Mouse (Mus musculus): Measurements from ENCODE around the gene Tmem132d. TPM values are rescaled to one million over a fixed set of nuclear protein-coding genes. Genes with fewer than 3 reads are reported as not detected.
"Not testable (repeated sequence)": the region's sequence is repeated elsewhere in the genome, so short reads cannot be mapped to it uniquely, and the experiment has no call there.

Gene Tmem132d
- polyA plus RNA-seq, 1 experiment from 2014 or later: 0.07 TPM

DNA sequence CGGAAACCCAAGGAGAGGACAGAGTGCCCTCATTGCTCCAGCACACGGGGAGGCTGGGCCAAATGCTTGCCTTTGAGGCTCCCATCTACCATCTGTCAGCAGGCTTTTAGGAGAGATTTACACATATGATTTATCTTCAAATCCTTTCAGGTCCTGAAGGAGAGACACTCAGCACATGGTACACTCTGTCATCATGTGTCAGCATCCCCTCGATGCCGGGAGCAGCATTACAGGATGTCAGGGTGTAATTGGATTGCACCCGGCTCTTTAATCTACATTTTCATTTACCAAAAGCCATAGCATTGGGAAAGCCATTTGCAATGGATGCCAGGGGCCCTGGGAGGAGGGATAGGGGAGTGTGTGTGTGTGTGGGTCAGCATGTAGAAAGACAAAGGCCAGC lies 651.7 kb downstream of the Tmem132d start:
- Histone ChIP-seq H3K36me3 (ENCODE audit: control insufficient read depth, insufficient read depth, low read length) (no peaks in the 10 kb centered on the region), H3K9me3 (replicated peaks; ENCODE audit: control insufficient read depth, low read length) (peaks cover 4% of the 10 kb centered on the region), H3K27ac (ENCODE audit: low read depth, low read length) (no peak overlapping the region), H3K4me3 (ENCODE audit: low read depth, low read length) (no peak overlapping the region), H3K27me3 (ENCODE audit: control insufficient read depth, insufficient read depth, low read length) (no peaks in the 10 kb centered on the region), H3K9ac (ENCODE audit: low read depth, low read length) (no peak overlapping the region), H3K4me2 (no peak overlapping the region), H3K4me1 (ENCODE audit: control insufficient read depth, insufficient read depth, low read length) (no peaks in the 10 kb centered on the region)
- no peak for ATAC-seq (replicated peaks; ENCODE audit: insufficient number of reproducible peaks, low FRiP score, low TSS enrichment)
- 72% methylated on average over 5 of the region's 5 CpGs for WGBS (ENCODE audit: insufficient replicate concordance)

DNA sequence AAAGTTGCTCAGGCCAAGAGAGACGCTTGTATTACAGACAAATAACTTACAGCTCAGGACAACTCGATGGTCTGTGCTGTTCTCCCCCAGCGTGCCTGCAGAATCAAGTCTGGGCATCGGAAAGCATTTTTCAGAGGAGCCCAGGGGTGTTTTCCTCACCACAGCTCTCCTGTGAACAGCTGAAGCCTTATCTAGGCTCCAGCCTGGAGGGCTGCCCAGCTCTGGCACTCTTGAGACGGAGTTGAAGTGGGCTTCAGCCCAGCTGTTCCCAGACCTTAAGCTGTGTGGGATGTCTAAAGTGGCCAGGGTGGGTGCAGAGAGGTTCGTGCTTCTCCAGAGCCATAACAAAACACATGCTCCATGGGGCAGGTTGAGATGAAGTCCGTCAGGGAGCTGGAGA lies 657.1 kb downstream of the Tmem132d start:
- ATAC-seq (replicated peaks; ENCODE audit: insufficient number of reproducible peaks, low FRiP score, low TSS enrichment): no peak
- H3K4me3 ChIP-seq (ENCODE audit: low read depth, low read length): no peak overlapping the region
- no peak overlapping the region for H3K9ac ChIP-seq (ENCODE audit: low read depth, low read length)
- no peak overlapping the region for H3K4me2 ChIP-seq
- no peaks in the 10 kb centered on the region for H3K27me3 ChIP-seq (ENCODE audit: control insufficient read depth, insufficient read depth, low read length)
- H3K9me3 ChIP-seq (replicated peaks; ENCODE audit: control insufficient read depth, low read length): peaks cover 6% of the 10 kb centered on the region; the same call in 1 of the 2 replicates
- no peaks in the 10 kb centered on the region for H3K4me1 ChIP-seq (ENCODE audit: control insufficient read depth, insufficient read depth, low read length)
- H3K36me3 ChIP-seq (ENCODE audit: control insufficient read depth, insufficient read depth, low read length): no peaks in the 10 kb centered on the region
- no peak overlapping the region for H3K27ac ChIP-seq (ENCODE audit: low read depth, low read length)
- 65% methylated on average over 7 of the region's 7 CpGs for WGBS (ENCODE audit: insufficient replicate concordance)

DNA sequence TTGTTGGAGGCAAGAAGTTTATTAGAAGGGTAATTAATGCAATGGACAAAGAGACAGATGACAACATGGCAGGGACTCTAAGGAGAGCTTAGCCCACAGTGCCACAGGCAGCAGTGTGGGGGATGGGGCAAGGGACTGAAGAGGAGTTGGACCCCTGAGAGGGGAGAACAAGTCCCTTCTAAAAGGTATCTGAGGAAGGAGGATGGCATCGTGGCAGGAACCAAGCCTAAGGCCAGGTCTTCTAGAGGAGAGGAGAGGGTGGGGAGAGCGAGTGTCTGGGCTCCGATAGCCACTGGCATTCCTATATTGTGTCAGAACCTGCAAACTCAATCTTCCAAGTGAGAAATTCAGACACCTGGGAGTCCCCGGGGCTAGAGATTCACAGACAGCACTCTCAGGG lies 674.3 kb downstream of the Tmem132d start:
- H3K36me3 ChIP-seq (ENCODE audit: control insufficient read depth, insufficient read depth, low read length): no peaks in the 10 kb centered on the region
- 59% methylated on average over 4 of the region's 4 CpGs for WGBS (ENCODE audit: insufficient replicate concordance)
- ATAC-seq (replicated peaks; ENCODE audit: insufficient number of reproducible peaks, low FRiP score, low TSS enrichment): no peak
- no peak overlapping the region for H3K4me3 ChIP-seq (ENCODE audit: low read depth, low read length)
- no peak overlapping the region for H3K9ac ChIP-seq (ENCODE audit: low read depth, low read length)
- H3K4me1 ChIP-seq (ENCODE audit: control insufficient read depth, insufficient read depth, low read length): no peaks in the 10 kb centered on the region
- H3K27me3 ChIP-seq (ENCODE audit: control insufficient read depth, insufficient read depth, low read length): no peaks in the 10 kb centered on the region
- H3K9me3 ChIP-seq (replicated peaks; ENCODE audit: control insufficient read depth, low read length): no peaks in the 10 kb centered on the region
- no peak overlapping the region for H3K4me2 ChIP-seq
- no peak overlapping the region for H3K27ac ChIP-seq (ENCODE audit: low read depth, low read length)

DNA sequence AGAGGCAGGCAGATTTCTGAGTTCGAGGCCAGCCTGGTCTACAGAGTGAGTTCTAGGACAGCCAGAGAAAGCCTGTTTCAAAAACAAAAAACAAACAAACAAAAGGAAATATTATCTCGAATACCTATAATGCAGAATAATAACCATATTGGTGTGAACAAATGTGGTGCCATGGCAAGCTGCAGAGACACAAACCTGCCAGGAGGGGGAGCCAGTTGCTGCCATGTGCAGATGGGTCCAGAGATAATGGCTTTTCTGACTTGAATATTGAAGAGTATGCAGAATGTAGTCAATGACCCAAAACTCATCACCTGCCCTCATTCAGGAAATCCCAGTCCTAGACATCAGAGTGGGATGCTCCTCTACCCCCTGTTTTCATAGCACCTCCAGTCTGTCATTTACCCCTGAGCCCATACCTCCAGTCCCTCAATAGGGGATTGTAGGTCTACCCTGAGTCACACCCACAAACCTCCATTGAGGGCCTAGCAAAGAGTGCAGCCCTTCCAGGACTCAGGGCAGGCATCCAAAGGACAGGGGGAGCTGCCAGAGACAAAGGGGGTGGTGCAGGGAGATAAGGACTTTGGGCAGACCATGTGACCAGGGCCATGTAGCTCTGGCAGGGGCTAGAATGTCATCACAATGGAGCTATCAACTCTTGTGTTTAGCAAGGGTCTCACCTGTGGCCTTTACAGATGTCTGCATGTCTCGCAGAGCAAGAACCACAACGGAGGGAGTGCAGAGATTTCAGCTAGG lies 676.0 kb downstream of the Tmem132d start:
- Histone ChIP-seq H3K9me3 (replicated peaks; ENCODE audit: control insufficient read depth, low read length) (no peaks in the 10 kb centered on the region), H3K4me3 (ENCODE audit: low read depth, low read length) (no peak overlapping the region), H3K9ac (ENCODE audit: low read depth, low read length) (no peak overlapping the region), H3K4me2 (no peak overlapping the region), H3K4me1 (ENCODE audit: control insufficient read depth, insufficient read depth, low read length) (no peaks in the 10 kb centered on the region), H3K27ac (ENCODE audit: low read depth, low read length) (no peak overlapping the region), H3K36me3 (ENCODE audit: control insufficient read depth, insufficient read depth, low read length) (no peaks in the 10 kb centered on the region), H3K27me3 (ENCODE audit: control insufficient read depth, insufficient read depth, low read length) (no peaks in the 10 kb centered on the region)
- WGBS (ENCODE audit: insufficient replicate concordance): 71% methylated on average over 4 of the region's 4 CpGs
- no peak for ATAC-seq (replicated peaks; ENCODE audit: insufficient number of reproducible peaks, low FRiP score, low TSS enrichment)

- Histone ChIP-seq H3K27ac (ENCODE audit: low read depth, low read length) (no peak overlapping the region), H3K27me3 (ENCODE audit: control insufficient read depth, insufficient read depth, low read length) (no peaks in the 10 kb centered on the region), H3K9me3 (replicated peaks; ENCODE audit: control insufficient read depth, low read length) (no peaks in the 10 kb centered on the region), H3K4me2 (no peak overlapping the region), H3K4me3 (ENCODE audit: low read depth, low read length) (no peak overlapping the region), H3K9ac (ENCODE audit: low read depth, low read length) (no peak overlapping the region), H3K36me3 (ENCODE audit: control insufficient read depth, insufficient read depth, low read length) (no peaks in the 10 kb centered on the region), H3K4me1 (ENCODE audit: control insufficient read depth, insufficient read depth, low read length) (no peaks in the 10 kb centered on the region)
- ATAC-seq (replicated peaks; ENCODE audit: insufficient number of reproducible peaks, low FRiP score, low TSS enrichment): no peak
- 88% methylated on average over 3 of the region's 3 CpGs for WGBS (ENCODE audit: insufficient replicate concordance)
Observed at GRCm38 (mm10) chr5:127756011-127756410, 676.9 kb downstream of the Tmem132d start.

DNA sequence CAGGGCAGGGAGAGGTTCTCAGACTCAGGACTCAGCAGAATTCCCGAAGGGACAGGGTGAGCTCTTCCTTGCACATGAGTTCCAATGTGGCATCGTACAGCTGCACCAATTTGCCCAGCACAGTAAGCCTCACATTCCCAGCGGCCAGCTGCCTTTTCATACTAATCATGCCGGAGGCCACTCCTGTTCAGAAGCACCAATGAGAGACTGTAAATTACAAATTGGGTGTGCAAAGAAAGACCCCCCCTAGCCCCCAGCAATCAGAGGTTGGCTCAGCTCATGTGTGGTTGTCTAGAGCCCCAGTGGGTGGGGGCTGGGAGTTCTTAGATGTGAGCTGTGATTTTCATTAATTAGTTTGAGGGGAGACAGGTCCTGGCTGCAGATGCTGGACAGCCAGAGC lies 677.3 kb downstream of the Tmem132d start:
- no peak overlapping the region for H3K9ac ChIP-seq (ENCODE audit: low read depth, low read length)
- H3K4me1 ChIP-seq (ENCODE audit: control insufficient read depth, insufficient read depth, low read length): no peaks in the 10 kb centered on the region
- no peaks in the 10 kb centered on the region for H3K27me3 ChIP-seq (ENCODE audit: control insufficient read depth, insufficient read depth, low read length)
- H3K4me3 ChIP-seq (ENCODE audit: low read depth, low read length): no peak overlapping the region
- H3K4me2 ChIP-seq: no peak overlapping the region
- no peaks in the 10 kb centered on the region for H3K36me3 ChIP-seq (ENCODE audit: control insufficient read depth, insufficient read depth, low read length)
- ATAC-seq (replicated peaks; ENCODE audit: insufficient number of reproducible peaks, low FRiP score, low TSS enrichment): no peak
- H3K9me3 ChIP-seq (replicated peaks; ENCODE audit: control insufficient read depth, low read length): no peaks in the 10 kb centered on the region
- WGBS (ENCODE audit: insufficient replicate concordance): 66% methylated on average over 4 of the region's 4 CpGs
- H3K27ac ChIP-seq (ENCODE audit: low read depth, low read length): no peak overlapping the region

GRCm38 (mm10) chr5:127751262-127751975 lies 681.5 kb downstream of the Tmem132d start:
- H3K36me3 ChIP-seq (ENCODE audit: control insufficient read depth, insufficient read depth, low read length): no peaks in the 10 kb centered on the region
- H3K27me3 ChIP-seq (ENCODE audit: control insufficient read depth, insufficient read depth, low read length): no peaks in the 10 kb centered on the region

DNA sequence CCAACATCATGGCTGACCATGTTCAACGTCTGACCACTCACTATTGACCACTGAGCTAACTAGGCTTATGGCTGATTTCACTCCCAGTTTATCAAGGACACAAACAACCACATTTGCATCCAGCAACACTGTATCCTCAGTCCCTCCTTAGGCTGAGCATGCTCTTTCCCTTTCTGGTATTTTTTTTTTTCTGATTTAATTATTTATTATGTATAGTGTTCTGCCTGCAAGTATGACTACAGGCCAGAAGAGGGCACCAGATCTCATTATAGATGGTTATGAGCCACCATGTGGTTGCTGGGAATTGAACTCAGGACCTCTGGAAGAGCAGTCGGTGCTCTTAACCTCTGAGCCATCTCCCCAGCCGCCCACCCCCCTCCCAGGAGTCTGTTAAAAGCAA lies 683.3 kb downstream of the Tmem132d start:
- H3K4me3 ChIP-seq (ENCODE audit: low read depth, low read length); ATAC-seq (replicated peaks; ENCODE audit: insufficient number of reproducible peaks, low FRiP score, low TSS enrichment); H3K9ac ChIP-seq (ENCODE audit: low read depth, low read length); H3K4me2 ChIP-seq; H3K27me3 ChIP-seq (ENCODE audit: control insufficient read depth, insufficient read depth, low read length); H3K4me1 ChIP-seq (ENCODE audit: control insufficient read depth, insufficient read depth, low read length); H3K36me3 ChIP-seq (ENCODE audit: control insufficient read depth, insufficient read depth, low read length); H3K9me3 ChIP-seq (replicated peaks; ENCODE audit: control insufficient read depth, low read length); H3K27ac ChIP-seq (ENCODE audit: low read depth, low read length): not testable (repeated sequence)
- WGBS (ENCODE audit: insufficient replicate concordance): 88% methylated on average over 3 of the region's 3 CpGs

More at GRCm38 (mm10) chr5:127751262-127751975, 681.5 kb downstream of the Tmem132d start:
- WGBS (ENCODE audit: insufficient replicate concordance): 10% methylated on average over 20 of the region's 20 CpGs
- Histone ChIP-seq H3K4me1 (ENCODE audit: control insufficient read depth, insufficient read depth, low read length) (no peaks in the 10 kb centered on the region), H3K4me3 (ENCODE audit: low read depth, low read length) (peak overlapping the region; percentile 21; the same call in 1 of the 2 replicates), H3K4me2 (peak overlapping the region; percentile 52), H3K27ac (ENCODE audit: low read depth, low read length) (no peak overlapping the region), H3K9me3 (replicated peaks; ENCODE audit: control insufficient read depth, low read length) (no peaks in the 10 kb centered on the region), H3K9ac (ENCODE audit: low read depth, low read length) (no peak overlapping the region)
- ATAC-seq (replicated peaks; ENCODE audit: insufficient number of reproducible peaks, low FRiP score, low TSS enrichment): 0 out of 2 replicates have a peak, but pooled peaks have one; percentile 10
